Mouse (Mus musculus) spleen, adult 2 months (tissue): ENCODE results near the gene Plin2.

Source experiments
- CTCF ChIP-seq: fragments of 200-500 bp; IDR thresholded peaks from 2 replicates; pipeline ENCODE4 v1.5.1; 2011; ENCODE audit warnings: mild to moderate bottlenecking, inconsistent platforms; ENCODE audit not compliant: insufficient read depth, insufficient read length, insufficient replicate concordance; ENCODE audit errors: extremely low read depth
- POLR2A ChIP-seq: fragments of 200-500 bp; IDR thresholded peaks from 2 replicates; pipeline ENCODE4 v1.6.1; 2011; ENCODE audit warnings: low read depth, low read length, inconsistent platforms

DNA sequence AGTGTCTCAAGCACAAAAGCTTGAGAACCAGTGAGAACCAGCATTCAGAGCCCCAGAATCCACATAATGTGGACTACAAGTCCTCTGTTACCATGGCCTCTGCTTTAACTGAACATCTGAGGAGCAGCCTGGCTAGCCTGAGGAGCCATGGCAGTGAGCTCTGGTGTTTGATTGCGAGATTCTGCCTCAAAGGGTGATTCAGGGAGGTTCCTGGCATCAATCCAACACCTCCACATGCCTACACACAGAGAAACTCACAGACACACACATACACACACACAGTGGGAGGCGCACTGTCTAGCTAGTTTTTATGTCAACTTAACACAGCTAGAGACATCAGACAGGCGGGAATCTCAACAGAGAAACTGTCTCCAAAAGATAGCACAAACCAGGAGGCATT lies 4.3 kb downstream of the Plin2 start:
- no peak for TF ChIP-seq CTCF
- TF ChIP-seq POLR2A: no peak
